ENCODE assay signal across 29 mouse cellular contexts in genomic region chr4:63621861-63622260, GRCm38 (mm10). TPM values are rescaled to one million over a fixed set of nuclear protein-coding genes. Genes with fewer than 3 reads are reported as not detected.
DNase-seq lines count a peak whose midpoint lies in the region.
"Had no signal": no experiment of that assay in that cellular context is flagged by ENCODE, and none has a peak within 500 bp of the region (broad histone marks: within the 10 kb centered on the region; RNA-seq: fewer than 3 reads in every experiment).

No protein-coding gene starts in this region.

- H3K9me3 ChIP-seq in forebrain, embryonic 10.5 days: no peaks in the 10 kb centered on the region
- H3K9me3 ChIP-seq: hindbrain, embryonic 12.5 days; limb, embryonic 10.5 days; midbrain, embryonic 13.5 days; neural tube, embryonic 13.5 days had no signal

- 76% methylated on average over 2 of the region's 2 CpGs for WGBS in forebrain, embryonic 10.5 days

- intact Hi-C loops in heart, postnatal 36 days (cut with DNase I): loop anchor here (5.0 kb wide), 1 partner anchor 325 kb away; no protein-coding TSS in a partner anchor

- no peaks in the 10 kb centered on the region for H3K36me3 ChIP-seq in forebrain, embryonic 10.5 days (replicated peaks)
- H3K36me3 ChIP-seq: G1E; hindbrain, embryonic 12.5 days; limb, embryonic 10.5 days; midbrain, embryonic 13.5 days; neural tube, embryonic 13.5 days had no signal

- no peaks in the 10 kb centered on the region for H3K27me3 ChIP-seq in forebrain, embryonic 10.5 days (ENCODE audit: poor library complexity, severe bottlenecking)
- H3K27me3 ChIP-seq: hindbrain, embryonic 12.5 days; midbrain, embryonic 13.5 days; neural tube, embryonic 13.5 days had no signal

- H3K4me1 ChIP-seq in forebrain, embryonic 10.5 days: no peaks in the 10 kb centered on the region
- H3K4me1 ChIP-seq: hindbrain, embryonic 12.5 days; limb, embryonic 10.5 days; midbrain, embryonic 13.5 days; neural tube, embryonic 13.5 days had no signal

- H3K4me3 ChIP-seq in forebrain, embryonic 10.5 days: no peak overlapping the region
- H3K4me3 ChIP-seq: hindbrain, embryonic 12.5 days; limb, embryonic 10.5 days; midbrain, embryonic 13.5 days; neural tube, embryonic 13.5 days had no signal

- H3K27ac ChIP-seq in forebrain, embryonic 10.5 days: no peak overlapping the region
- H3K27ac ChIP-seq: hindbrain, embryonic 12.5 days; limb, embryonic 10.5 days; midbrain, embryonic 13.5 days; neural tube, embryonic 13.5 days had no signal

- peak; percentile 46 for DNase-seq in heart, adult 11 months
- no peak for DNase-seq in heart, postnatal 36 days
- peak; percentile 66 for DNase-seq in 3T3-L1 (ENCODE audit: low read depth, low spot score)
- peak; percentile 58 for DNase-seq in NIH3T3 (ENCODE audit: low read depth)
- peak; percentile 36 for DNase-seq in induced T-regulatory cell, adult 2 months (ENCODE audit: low read depth)
- no peak for DNase-seq in adrenal gland, adult 2 months
- no peak for DNase-seq in forebrain, embryonic 10.5 days (ENCODE audit: extremely low spot score, low spot score)
- DNase-seq: adrenal gland, adult 8-10 months; cerebellum, adult 9-11 months; gastrocnemius, postnatal 36 days; thymus, adult 18-20 months had no signal

RNA-seq across cellular contexts. Expression of gene Tex48, which starts 0.4 kb away (rescaled TPM):
- not detected for total RNA-seq in heart, postnatal 36 days (2021)
- total RNA-seq in adrenal gland, adult 2 months (2021): not detected
- not detected in 2 replicates for polyA plus RNA-seq in adrenal gland, adult 2 months (2012; rRNA removed)
- not detected in 2 replicates for polyA plus RNA-seq in forebrain, embryonic 10.5 days (2016; fragmentation: Nextera tagmentation; extraction: Ambion mirVana)
- total RNA-seq: adrenal gland, adult 8-10 months; G1E; gastrocnemius, postnatal 36 days; heart, postnatal 10 days; layer of hippocampus, postnatal 10 days; left cerebral cortex, adult 8-10 months; megakaryocyte, adult 5-6 weeks had no signal
- polyA plus RNA-seq: embryonic facial prominence, embryonic 14.5 days; forebrain, embryonic 16.5 days; G1E; heart, embryonic 11.5 days; hindbrain, embryonic 12.5 days; inflammation-experienced regulatory T-cells, adult 6 months; kidney, embryonic 14.5 days; large intestine, adult 2 months; limb, embryonic 10.5 days; liver, embryonic 11.5 days; lung, adult 2 months; midbrain, embryonic 13.5 days; neural tube, embryonic 13.5 days; small intestine, adult 2 months had no signal

RNA-seq across cellular contexts. Expression of gene Gm11213, which starts 16.8 kb away (rescaled TPM):
- not detected for total RNA-seq in heart, postnatal 36 days (2021)
- not detected for total RNA-seq in adrenal gland, adult 2 months (2021)
- polyA plus RNA-seq in adrenal gland, adult 2 months (2012; rRNA removed): not detected in 2 replicates
- polyA plus RNA-seq in forebrain, embryonic 10.5 days (2016; fragmentation: Nextera tagmentation; extraction: Ambion mirVana): not detected in 2 replicates
- total RNA-seq: adrenal gland, adult 8-10 months; G1E; gastrocnemius, postnatal 36 days; heart, postnatal 10 days; layer of hippocampus, postnatal 10 days; left cerebral cortex, adult 8-10 months; megakaryocyte, adult 5-6 weeks had no signal
- polyA plus RNA-seq: embryonic facial prominence, embryonic 14.5 days; forebrain, embryonic 16.5 days; G1E; heart, embryonic 11.5 days; hindbrain, embryonic 12.5 days; inflammation-experienced regulatory T-cells, adult 6 months; kidney, embryonic 14.5 days; large intestine, adult 2 months; limb, embryonic 10.5 days; liver, embryonic 11.5 days; lung, adult 2 months; midbrain, embryonic 13.5 days; neural tube, embryonic 13.5 days; small intestine, adult 2 months had no signal

RNA-seq across cellular contexts. Expression of gene Gm11214, which starts 41.3 kb away (rescaled TPM):
- not detected for total RNA-seq in heart, postnatal 36 days (2021)
- not detected for total RNA-seq in adrenal gland, adult 2 months (2021)
- polyA plus RNA-seq in adrenal gland, adult 2 months (2012; rRNA removed): not detected in 2 replicates
- polyA plus RNA-seq in forebrain, embryonic 10.5 days (2016; fragmentation: Nextera tagmentation; extraction: Ambion mirVana): not detected in 2 replicates
- total RNA-seq: adrenal gland, adult 8-10 months; G1E; gastrocnemius, postnatal 36 days; heart, postnatal 10 days; layer of hippocampus, postnatal 10 days; left cerebral cortex, adult 8-10 months; megakaryocyte, adult 5-6 weeks had no signal
- polyA plus RNA-seq: embryonic facial prominence, embryonic 14.5 days; forebrain, embryonic 16.5 days; G1E; heart, embryonic 11.5 days; hindbrain, embryonic 12.5 days; inflammation-experienced regulatory T-cells, adult 6 months; kidney, embryonic 14.5 days; large intestine, adult 2 months; limb, embryonic 10.5 days; liver, embryonic 11.5 days; lung, adult 2 months; midbrain, embryonic 13.5 days; neural tube, embryonic 13.5 days; small intestine, adult 2 months had no signal

Comparison
In these comparisons a context has a peak if more than half of its experiments do, and no peak if none do; other contexts are left out.
1. DNase-seq: peak in heart, adult 11 months (single experiment), 3T3-L1 (single experiment), NIH3T3 (single experiment) and induced T-regulatory cell, adult 2 months (single experiment); none in heart, postnatal 36 days (0 of 2), adrenal gland, adult 2 months (single experiment) and forebrain, embryonic 10.5 days (single experiment).